Mouse (Mus musculus): ENCODE data around the gene Hist1h4a.
A peak's percentile ranks its signal among the peaks of the same experiment; 100 is the strongest.
"Not testable (repeated sequence)": the region's sequence is repeated elsewhere in the genome, so short reads cannot be mapped to it uniquely, and the experiment has no call there.

The Hist1h4a gene

GRCm38 (mm10) chr13:23760972-23761864, at the start of gene Hist1h4a:
Hist1h4a (minus strand) TSS chr13:23761230.
- DNase-seq (ENCODE audit: low spot score): peak; percentile 98

DNA sequence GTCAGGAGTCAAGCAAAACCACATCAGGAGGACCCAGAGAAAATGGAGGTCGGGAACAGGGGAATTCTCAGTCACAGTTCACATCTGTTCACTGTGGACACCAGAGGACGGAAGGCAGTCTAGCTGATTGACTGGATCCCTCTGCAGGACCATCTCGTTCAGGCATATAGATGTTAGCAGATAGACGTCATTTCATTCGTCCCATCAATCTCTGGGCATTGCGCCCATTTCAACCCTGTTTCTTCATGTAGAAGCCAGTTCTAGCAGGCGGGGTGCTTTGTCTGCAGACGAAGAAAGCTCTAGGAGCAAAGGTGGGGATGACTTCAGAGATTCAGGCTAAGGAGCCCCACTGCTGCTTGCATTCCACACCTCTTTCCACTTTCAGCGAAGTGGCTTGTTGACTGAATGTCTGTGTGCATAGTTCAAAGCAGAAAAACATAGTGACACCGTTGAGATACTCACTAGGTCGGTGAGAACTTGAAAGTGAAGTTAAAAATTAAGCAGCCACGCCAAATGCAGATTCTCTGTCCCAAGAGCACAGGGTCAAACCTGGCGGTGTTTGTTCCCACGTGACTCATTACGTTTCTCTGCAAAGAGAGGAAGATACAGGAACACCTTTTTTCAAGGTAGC, 45.5 kb upstream of the Hist1h4a start, which contains the start of gene Slc17a2:
TSS of gene Slc17a2 (plus strand) at position 572 of the 631 bp plus-strand sequence.
- no peak for DNase-seq (ENCODE audit: low spot score)

DNA sequence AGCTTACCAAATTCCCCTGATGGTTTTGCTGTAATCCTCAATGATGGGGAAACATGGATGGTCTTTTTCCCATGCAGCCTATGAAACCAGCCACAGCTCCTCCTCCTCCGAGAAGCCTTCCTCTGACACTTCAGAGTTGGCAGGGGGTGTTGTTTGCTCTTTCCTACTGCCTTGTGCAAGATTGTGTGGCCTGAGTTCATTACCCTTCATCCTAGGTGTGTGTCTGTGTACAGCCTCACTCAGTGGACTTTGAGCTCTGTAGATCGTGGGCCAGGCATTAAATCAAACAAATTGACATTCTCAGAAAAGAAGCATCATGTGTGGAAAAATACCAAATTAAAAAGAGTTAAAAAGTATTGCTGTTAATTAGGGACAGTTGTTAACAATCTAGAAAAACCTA, 43.5 kb upstream of the Hist1h4a start:
- DNase-seq (ENCODE audit: low spot score): no peak

- no peak for DNase-seq (ENCODE audit: low spot score)
Measured at GRCm38 (mm10) chr13:23799405-23799804, 38.4 kb upstream of the Hist1h4a start.

- DNase-seq (ENCODE audit: low spot score): peak; percentile 66
Measured at GRCm38 (mm10) chr13:23792520-23792919, 31.5 kb upstream of the Hist1h4a start.

DNA sequence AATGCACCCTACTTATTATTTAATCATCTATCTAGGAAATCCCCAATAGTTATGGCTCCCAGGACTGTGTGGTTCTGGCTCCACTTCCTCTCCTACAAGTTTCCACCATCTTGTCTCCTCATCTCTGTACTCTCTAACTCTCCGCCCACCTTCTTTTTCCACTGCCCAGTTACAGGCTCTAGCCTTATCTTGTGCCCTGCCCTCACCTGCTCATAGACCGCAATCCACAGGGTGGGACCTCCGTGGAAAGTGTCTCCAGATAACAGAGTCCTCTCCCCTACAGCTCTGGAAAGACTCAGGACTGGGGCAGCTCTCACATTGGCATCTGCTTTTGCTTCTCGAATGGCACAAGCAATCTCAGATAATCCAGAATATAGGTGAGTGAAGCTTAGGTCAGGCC, 18.0 kb upstream of the Hist1h4a start:
- DNase-seq (ENCODE audit: low spot score): no peak

DNA sequence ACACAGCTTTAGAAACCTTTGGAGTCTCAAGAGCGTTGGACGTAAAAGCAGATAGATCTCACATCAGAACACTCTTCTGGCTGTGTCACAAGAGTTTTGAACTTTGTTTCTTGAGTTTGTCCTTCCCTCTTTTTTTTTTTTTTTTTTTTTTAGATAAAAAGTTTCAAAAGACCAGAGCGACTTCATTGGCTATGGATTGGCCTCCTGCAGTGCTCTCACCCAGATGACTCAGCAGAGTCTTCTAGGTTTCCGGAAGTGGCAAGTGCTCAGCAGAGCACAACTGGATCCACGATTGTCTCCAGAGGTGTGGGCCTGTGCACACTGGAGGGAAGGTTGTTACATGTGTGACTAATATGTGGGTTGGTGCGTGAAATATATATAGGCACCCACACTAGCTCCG, 17.3 kb upstream of the Hist1h4a start:
- no peak for DNase-seq (ENCODE audit: low spot score)

- no peak for DNase-seq (ENCODE audit: low spot score)
Measured at GRCm38 (mm10) chr13:23772561-23773313, 11.7 kb upstream of the Hist1h4a start.

- DNase-seq (ENCODE audit: low spot score): not testable (repeated sequence)
Measured at GRCm38 (mm10) chr13:23769613-23770012, 8.6 kb upstream of the Hist1h4a start, which contains the start of gene Trim38. Trim38 (plus strand) TSS chr13:23769913.

DNA sequence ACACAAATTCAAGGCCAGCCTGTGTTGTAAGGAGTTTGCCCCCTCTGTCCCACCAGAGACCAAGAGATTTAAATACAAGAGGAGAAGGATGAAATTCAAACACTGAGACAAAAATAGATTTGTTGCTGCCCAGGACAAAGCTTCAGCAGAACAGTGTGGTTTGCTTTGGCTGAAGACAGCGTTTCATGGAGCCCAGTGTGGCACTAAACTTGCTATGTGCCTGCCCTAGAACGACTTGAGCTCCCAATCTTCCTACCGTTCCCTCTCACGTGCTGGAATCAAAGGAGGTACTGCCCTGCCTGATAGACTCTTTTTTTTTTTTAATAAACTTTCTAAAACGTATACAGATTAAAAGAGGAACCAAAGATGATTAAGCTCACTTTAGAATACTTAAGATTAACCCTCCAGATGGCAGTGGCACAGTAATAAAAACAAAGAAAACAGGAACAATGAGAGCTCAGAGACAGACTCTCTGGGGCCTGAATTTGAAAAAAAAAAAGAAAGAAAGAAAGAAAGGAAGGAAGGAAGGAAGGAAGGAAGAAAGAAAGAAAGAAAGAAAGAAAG, 7.9 kb upstream of the Hist1h4a start:
- DNase-seq (ENCODE audit: low spot score): no peak

- DNase-seq (ENCODE audit: low spot score): no peak
Measured at GRCm38 (mm10) chr13:23766772-23767171, 5.7 kb upstream of the Hist1h4a start.

DNA sequence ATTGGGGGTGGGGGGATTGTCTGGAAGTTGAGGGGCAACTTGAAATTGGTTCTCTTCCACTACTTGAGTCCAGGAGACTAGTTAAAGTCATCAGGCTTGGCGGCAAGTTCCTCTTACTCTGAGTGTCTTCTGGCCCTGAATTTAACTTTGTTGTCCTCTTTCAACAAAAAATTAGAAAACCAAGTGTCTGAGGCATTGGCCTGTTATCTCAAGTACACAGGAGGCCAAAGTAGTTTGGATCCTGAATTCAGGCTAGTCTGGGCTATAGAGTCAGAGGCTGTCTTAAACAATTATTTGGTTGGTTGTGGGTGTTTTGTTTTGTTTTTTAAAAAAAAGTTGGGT, 4.1 kb upstream of the Hist1h4a start:
- no peak for DNase-seq (ENCODE audit: low spot score)

DNA sequence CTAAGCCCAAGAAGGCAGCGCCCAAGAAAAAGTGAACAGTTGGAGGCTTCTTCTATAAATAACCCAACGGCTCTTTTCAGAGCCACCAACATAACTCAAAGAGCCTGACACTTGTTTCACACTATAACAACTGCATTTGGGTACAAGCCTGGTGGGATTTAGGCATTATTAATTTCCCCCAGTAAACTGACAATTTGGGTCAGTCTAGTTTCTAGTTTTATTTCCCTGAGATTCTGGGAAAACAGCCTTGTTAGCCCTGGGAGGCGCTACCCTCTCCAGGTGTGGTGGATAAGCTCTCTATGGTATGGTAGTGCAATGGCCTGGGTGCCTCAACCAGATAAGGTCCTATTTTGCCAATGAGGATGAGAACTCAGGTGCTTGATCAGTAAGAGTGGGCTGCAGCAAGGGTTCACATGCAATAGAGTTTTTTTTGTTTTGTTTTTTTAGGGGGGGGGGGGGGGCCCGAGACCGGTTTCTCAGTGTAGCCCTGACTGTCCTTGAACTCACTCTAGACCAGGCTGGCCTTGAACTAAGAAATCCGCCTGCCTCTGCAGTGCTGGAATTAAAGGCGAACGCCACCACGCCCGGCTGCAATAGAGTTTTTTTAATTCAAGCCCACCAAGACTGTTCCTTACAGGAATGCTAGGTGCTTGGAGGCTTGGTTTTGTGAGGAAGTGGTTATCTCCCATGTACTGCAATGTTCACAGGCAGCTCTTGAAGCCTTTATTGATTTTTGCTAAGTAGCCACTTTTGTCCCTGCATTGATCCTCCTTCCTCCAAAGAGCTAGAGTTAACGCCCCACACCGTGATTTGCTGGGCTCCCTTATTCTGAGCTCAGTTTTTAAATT, 3.5 kb upstream of the Hist1h4a start:
- no peak for DNase-seq (ENCODE audit: low spot score)

- DNase-seq (ENCODE audit: low spot score): peak; percentile 89
Measured at GRCm38 (mm10) chr13:23763586-23764323, 2.7 kb upstream of the Hist1h4a start, which contains the start of gene Hist1h1a. Hist1h1a (plus strand) TSS chr13:23763666.

DNA sequence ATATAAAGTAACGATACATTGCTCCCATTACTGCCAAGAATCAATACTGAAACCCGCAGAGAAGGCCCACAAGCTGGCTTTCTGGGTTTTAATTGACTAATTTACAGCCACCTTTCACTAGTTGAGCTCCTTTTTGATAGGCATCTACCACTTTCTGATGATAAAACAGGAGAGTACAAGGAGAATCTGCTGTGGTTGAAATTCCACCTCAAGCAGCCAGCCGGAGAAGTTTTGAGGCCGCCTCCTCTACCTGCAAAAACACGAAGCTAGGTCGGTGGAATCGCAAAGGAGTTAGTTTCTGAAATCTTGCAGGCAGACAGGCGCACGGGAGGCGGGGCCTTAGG, 2.2 kb upstream of the Hist1h4a start:
- DNase-seq (ENCODE audit: low spot score): no peak

DNA sequence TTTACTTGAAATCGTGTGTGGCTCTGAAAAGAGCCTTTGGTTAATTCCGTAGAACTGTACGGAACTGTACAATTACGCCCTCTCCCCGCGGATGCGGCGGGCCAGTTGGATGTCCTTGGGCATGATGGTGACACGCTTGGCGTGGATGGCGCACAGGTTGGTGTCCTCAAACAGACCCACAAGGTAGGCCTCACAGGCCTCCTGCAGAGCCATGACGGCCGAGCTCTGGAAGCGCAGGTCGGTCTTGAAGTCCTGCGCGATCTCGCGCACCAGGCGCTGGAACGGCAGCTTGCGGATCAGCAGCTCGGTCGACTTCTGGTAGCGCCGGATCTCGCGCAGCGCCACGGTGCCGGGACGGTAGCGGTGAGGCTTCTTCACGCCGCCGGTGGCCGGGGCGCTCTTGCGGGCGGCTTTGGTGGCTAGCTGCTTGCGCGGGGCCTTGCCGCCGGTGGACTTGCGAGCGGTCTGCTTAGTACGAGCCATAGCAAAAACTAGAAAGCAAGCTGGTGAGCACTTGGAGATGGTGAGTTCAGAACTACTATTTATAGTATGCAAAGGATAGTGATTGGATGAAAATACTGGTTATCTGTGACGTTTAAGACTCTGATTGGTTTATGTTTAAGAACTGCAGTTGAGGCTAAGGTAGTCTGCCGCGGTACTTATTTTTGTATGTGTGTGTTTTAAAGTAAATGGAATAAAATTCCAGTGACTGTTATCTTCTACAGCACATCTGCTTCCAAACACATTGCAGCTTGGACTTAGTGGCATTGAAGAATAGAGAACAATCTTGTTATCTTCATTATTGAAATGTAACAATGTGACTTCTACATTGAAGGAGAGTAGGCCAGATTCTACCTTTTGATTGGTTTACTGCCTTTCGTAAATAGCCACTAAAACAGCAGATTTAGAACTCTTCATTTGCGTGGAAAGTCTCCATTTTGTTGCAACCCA, 1.1 kb upstream of the Hist1h4a start, which contains the start of gene Hist1h3a:
TSS of gene Hist1h3a (minus strand) at position 516 of the 951 bp plus-strand sequence.
- DNase-seq (ENCODE audit: low spot score): peak; percentile 84

GRCm38 (mm10) chr13:23760240-23760971, 624 bp downstream of the Hist1h4a start:
- no peak for DNase-seq (ENCODE audit: low spot score)

DNA sequence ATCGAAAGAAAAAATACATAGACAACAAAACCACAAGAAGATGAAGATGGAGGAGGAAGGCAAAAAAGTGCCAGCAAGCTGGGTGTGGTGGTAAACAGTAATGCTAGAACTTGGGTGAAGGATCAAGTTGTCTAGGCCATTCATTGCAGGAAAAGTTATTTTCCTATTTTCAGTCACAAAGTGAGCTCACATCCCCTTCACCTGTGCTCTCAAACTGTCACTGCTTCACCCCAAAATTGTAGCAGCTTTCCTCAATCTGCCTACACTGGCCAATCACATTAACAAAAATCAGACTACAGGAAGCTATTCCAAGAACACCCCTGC, 1.2 kb downstream of the Hist1h4a start:
- no peak for DNase-seq (ENCODE audit: low spot score)

GRCm38 (mm10) chr13:23759251-23759771, 1.7 kb downstream of the Hist1h4a start:
- no peak for DNase-seq (ENCODE audit: low spot score)
